Mouse (Mus musculus): ENCODE data around the gene Parn.

- TF ChIP-seq CTCF (IDR thresholded peaks at IDR 0.05; ENCODE audit: insufficient read depth, low read length) (no peak), POLR2A (IDR thresholded peaks at IDR 0.05; ENCODE audit: borderline replicate concordance, extremely low read depth, low read depth, low read length) (no peak)
These were observed 101.6 kb downstream of the Parn start for GRCm38 (mm10) chr16:13566351-13566750.
